Mouse (Mus musculus): Measurements from ENCODE around the gene Gimap4. TPM values are rescaled to one million over a fixed set of nuclear protein-coding genes. Genes with fewer than 3 reads are reported as not detected.
A peak's percentile ranks its signal among the peaks of the same experiment; 100 is the strongest.

Gimap4 gene
- total and polyA plus RNA-seq, 3 experiments, result 22.4 to 28.1 (median 25.3) TPM

DNA sequence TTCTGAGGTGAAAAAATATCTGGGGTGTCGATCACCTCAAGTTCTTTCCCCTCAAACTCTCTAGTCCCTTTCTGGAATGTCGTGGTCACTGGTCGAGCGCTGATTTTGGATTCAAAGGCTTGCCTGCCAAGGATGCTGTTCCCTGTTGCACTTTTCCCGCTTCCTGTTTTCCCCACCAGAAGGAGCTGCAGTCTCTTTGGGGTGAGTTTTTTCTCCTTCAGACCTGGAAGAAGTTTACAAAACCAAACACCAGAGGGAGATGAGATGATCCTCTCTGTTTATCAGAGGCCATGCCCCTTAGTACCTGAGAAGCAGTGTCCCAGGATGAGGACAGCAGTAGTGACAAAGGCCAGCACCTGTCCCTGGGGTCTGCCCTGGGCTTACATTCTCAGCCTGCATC, 18.3 kb downstream of the Gimap4 start:
- no peaks in the 10 kb centered on the region for H3K79me2 ChIP-seq (replicated peaks; ENCODE audit: control insufficient read depth, insufficient read depth, low read length)
- no peak overlapping the region for H3K4me3 ChIP-seq
- no peak for DNase-seq
- no peaks in the 10 kb centered on the region for H3K27me3 ChIP-seq (ENCODE audit: control insufficient read depth, insufficient read depth, low read length)
- H3K36me3 ChIP-seq (ENCODE audit: control insufficient read depth, insufficient read depth, low read length), result peaks cover 53% of the 10 kb centered on the region
- H3K4me1 ChIP-seq (ENCODE audit: control insufficient read depth, insufficient read depth, low read length), result peaks cover 28% of the 10 kb centered on the region
- H3K27ac ChIP-seq, result peak overlapping the region; percentile 90
- WGBS, result 54% methylated on average over 5 of the region's 5 CpGs
- intact Hi-C loops (cut with DNase I), result no loop called here
- TF ChIP-seq POLR2A (IDR thresholded peaks at IDR 0.05; ENCODE audit: insufficient read depth, low read depth, low read length) (no peak), EP300 (IDR thresholded peaks at IDR 0.05; ENCODE audit: insufficient read depth, low read depth, low read length) (no peak), CTCF (IDR thresholded peaks at IDR 0.05) (peak; percentile 51)
- no peak overlapping the region for H3K9ac ChIP-seq (ENCODE audit: low read depth, low read length)

DNA sequence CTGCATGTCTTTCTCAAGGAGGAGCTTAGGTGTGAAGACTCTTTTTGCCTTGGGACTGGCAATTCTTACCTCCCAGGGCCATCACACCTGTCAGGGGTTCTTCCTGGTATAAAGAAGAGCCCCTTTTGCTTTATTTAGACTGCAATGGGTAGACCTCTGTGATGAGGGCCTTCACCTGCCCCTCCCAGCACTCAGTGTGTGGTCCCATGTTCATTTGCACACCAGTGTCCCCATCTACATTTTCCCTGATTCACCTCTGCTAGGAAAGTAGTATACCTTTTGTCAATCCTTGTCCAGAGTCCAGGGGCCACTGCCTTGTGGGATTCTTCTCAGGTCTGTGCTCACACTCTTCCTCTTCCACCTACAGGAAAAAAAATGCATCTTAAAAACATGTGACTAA, 19.8 kb downstream of the Gimap4 start:
- H3K4me1 ChIP-seq (ENCODE audit: control insufficient read depth, insufficient read depth, low read length), result peaks cover 22% of the 10 kb centered on the region
- TF ChIP-seq POLR2A (IDR thresholded peaks at IDR 0.05; ENCODE audit: insufficient read depth, low read depth, low read length) (no peak), CTCF (IDR thresholded peaks at IDR 0.05) (no peak), EP300 (IDR thresholded peaks at IDR 0.05; ENCODE audit: insufficient read depth, low read depth, low read length) (no peak)
- no peak overlapping the region for H3K4me3 ChIP-seq
- peak overlapping the region; percentile 96; the same call in 1 of the 2 replicates for H3K27ac ChIP-seq
- H3K9ac ChIP-seq (ENCODE audit: low read depth, low read length), result no peak overlapping the region
- H3K27me3 ChIP-seq (ENCODE audit: control insufficient read depth, insufficient read depth, low read length), result no peaks in the 10 kb centered on the region
- no peak for DNase-seq
- H3K79me2 ChIP-seq (replicated peaks; ENCODE audit: control insufficient read depth, insufficient read depth, low read length), result no peaks in the 10 kb centered on the region
- intact Hi-C loops (cut with DNase I), result no loop called here
- peaks cover 46% of the 10 kb centered on the region for H3K36me3 ChIP-seq (ENCODE audit: control insufficient read depth, insufficient read depth, low read length)

DNA sequence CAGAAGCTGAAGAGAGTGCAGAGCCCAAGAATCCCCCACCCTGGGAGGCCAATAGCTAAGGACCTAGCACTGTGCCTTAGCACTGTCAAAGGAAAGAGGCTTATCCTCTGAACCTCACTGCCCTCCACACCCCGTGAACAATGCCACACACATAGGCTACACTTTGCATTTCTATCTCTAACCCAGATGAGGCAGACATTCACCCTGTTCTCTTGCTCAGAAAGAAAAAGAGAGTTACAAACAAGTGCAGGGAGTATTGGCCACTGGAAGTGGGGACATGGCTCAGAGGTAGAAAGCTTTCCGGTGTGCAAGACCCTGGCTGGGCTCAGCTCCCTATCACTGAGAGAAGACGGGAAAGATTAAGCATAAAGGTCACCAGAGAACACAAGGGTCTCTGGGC, 21.8 kb downstream of the Gimap4 start:
- no peak for DNase-seq
- Histone ChIP-seq H3K9ac (ENCODE audit: low read depth, low read length) (peak overlapping the region; percentile 72), H3K36me3 (ENCODE audit: control insufficient read depth, insufficient read depth, low read length) (peaks cover 34% of the 10 kb centered on the region), H3K79me2 (replicated peaks; ENCODE audit: control insufficient read depth, insufficient read depth, low read length) (no peaks in the 10 kb centered on the region), H3K27ac (peak overlapping the region; percentile 96), H3K4me3 (peak overlapping the region; percentile 58), H3K27me3 (ENCODE audit: control insufficient read depth, insufficient read depth, low read length) (no peaks in the 10 kb centered on the region), H3K4me1 (ENCODE audit: control insufficient read depth, insufficient read depth, low read length) (peaks cover 13% of the 10 kb centered on the region)
- intact Hi-C loops (cut with DNase I), result loop anchor here (2.0 to 5.0 kb wide), 2 partner anchors 29 to 59 kb away; partner anchors contain the start of genes Gimap8 and Gimap9
- WGBS, result 22% methylated on average over 3 of the region's 3 CpGs
- TF ChIP-seq POLR2A (IDR thresholded peaks at IDR 0.05; ENCODE audit: insufficient read depth, low read depth, low read length) (0 out of 2 replicates have a peak, but pooled peaks have one; percentile 4), EP300 (IDR thresholded peaks at IDR 0.05; ENCODE audit: insufficient read depth, low read depth, low read length) (no peak)

DNA sequence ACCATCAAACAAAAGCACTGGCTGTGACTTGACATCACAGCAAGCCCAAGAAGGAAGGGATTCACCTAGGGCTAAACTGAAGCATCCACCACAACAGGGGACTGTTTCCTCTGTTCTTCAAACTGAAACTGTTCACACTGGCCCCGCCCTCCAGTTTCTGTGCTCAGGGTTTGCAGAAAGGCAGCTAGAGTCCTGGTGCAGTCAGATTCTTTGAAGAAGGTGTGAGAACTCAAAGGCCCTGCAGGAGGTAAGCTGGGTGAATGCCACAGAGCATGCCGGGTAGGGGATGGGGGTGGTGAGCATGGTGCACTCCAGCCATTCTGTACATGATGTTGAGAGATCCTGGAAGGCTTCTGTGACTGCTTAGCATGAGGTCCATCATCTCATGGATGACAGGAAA, 34.1 kb downstream of the Gimap4 start, which contains the start of the genes Gm28053 and Gimap7:
Gene Gm28053 (plus strand): TSS at position 153 of the 400 bp plus-strand sequence.
Gene Gimap7 (plus strand): TSS at position 167 of the 400 bp plus-strand sequence.
- no peaks in the 10 kb centered on the region for H3K79me2 ChIP-seq (replicated peaks; ENCODE audit: control insufficient read depth, insufficient read depth, low read length)
- intact Hi-C loops (cut with DNase I), result no loop called here
- H3K4me1 ChIP-seq (ENCODE audit: control insufficient read depth, insufficient read depth, low read length), result no peaks in the 10 kb centered on the region
- H3K36me3 ChIP-seq (ENCODE audit: control insufficient read depth, insufficient read depth, low read length), result no peaks in the 10 kb centered on the region
- no peak within 1 kb of the TSS for H3K27ac ChIP-seq
- 64% methylated on average over 2 of the region's 2 CpGs for whole genome bisulfite sequencing
- no peak within 1 kb of the TSS for H3K9ac ChIP-seq (ENCODE audit: low read depth, low read length)
- H3K4me3 ChIP-seq, result no peak within 1 kb of the TSS
- H3K27me3 ChIP-seq (ENCODE audit: control insufficient read depth, insufficient read depth, low read length), result no peaks in the 10 kb centered on the region
- DNase-seq, result no peak
- TF ChIP-seq POLR2A (IDR thresholded peaks at IDR 0.05; ENCODE audit: insufficient read depth, low read depth, low read length), result no peak
- no peak for TF ChIP-seq CTCF (IDR thresholded peaks at IDR 0.05)
- TF ChIP-seq EP300 (IDR thresholded peaks at IDR 0.05; ENCODE audit: insufficient read depth, low read depth, low read length), result no peak

DNA sequence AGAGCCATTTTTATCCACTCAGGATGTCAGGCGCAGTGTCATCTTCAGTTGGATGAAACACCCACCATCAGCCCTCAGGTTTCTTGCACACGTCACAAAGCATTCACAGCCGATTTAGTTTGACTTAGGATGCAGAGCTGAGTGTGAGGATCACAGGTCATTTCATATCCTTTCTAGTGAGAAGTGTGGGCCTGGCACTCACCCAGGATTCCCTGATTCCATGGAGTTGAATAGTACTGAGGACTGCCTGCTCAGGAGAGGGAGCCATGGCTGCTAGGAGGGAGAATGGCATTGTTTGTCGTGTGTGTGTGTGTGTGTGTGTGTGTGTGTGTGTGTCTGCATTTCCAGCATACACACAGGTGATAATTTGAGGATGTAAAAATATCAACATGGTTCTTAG, 36.0 kb downstream of the Gimap4 start:
- Histone ChIP-seq H3K27me3 (ENCODE audit: control insufficient read depth, insufficient read depth, low read length) (no peaks in the 10 kb centered on the region), H3K27ac (no peak overlapping the region), H3K4me3 (no peak overlapping the region), H3K36me3 (ENCODE audit: control insufficient read depth, insufficient read depth, low read length) (no peaks in the 10 kb centered on the region), H3K4me1 (ENCODE audit: control insufficient read depth, insufficient read depth, low read length) (no peaks in the 10 kb centered on the region), H3K79me2 (replicated peaks; ENCODE audit: control insufficient read depth, insufficient read depth, low read length) (no peaks in the 10 kb centered on the region), H3K9ac (ENCODE audit: low read depth, low read length) (no peak overlapping the region)
- DNase-seq, result no peak
- 53% methylated on average over 4 of the region's 4 CpGs for WGBS
- no peak for TF ChIP-seq EP300 (IDR thresholded peaks at IDR 0.05; ENCODE audit: insufficient read depth, low read depth, low read length)
- no peak for TF ChIP-seq POLR2A (IDR thresholded peaks at IDR 0.05; ENCODE audit: insufficient read depth, low read depth, low read length)
- no peak for TF ChIP-seq CTCF (IDR thresholded peaks at IDR 0.05)
- intact Hi-C loops (cut with DNase I), result no loop called here

DNA sequence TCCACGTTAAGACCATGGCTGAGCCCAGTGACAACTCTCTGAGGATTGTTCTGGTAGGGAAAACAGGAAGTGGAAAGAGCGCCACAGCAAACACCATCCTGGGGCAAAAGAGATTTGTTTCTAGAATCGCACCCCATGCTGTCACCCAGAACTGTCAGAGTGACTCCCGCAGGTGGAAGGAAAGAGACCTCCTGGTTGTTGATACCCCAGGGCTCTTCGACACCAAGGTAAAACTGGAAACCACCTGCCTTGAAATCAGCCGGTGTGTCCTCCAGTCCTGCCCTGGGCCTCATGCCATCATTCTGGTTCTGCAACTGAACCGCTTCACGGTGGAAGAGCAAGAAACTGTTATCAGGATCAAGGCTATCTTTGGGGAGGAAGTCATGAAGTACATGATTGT, 39.1 kb downstream of the Gimap4 start:
- no peak overlapping the region for H3K4me3 ChIP-seq
- no peak overlapping the region for H3K27ac ChIP-seq
- H3K27me3 ChIP-seq (ENCODE audit: control insufficient read depth, insufficient read depth, low read length), result no peaks in the 10 kb centered on the region
- intact Hi-C loops (cut with DNase I), result no loop called here
- H3K9ac ChIP-seq (ENCODE audit: low read depth, low read length), result no peak overlapping the region
- H3K4me1 ChIP-seq (ENCODE audit: control insufficient read depth, insufficient read depth, low read length), result no peaks in the 10 kb centered on the region; the same call in 1 of the 2 replicates
- DNase-seq, result no peak
- H3K79me2 ChIP-seq (replicated peaks; ENCODE audit: control insufficient read depth, insufficient read depth, low read length), result no peaks in the 10 kb centered on the region
- 61% methylated on average over 8 of the region's 8 CpGs for WGBS
- no peaks in the 10 kb centered on the region for H3K36me3 ChIP-seq (ENCODE audit: control insufficient read depth, insufficient read depth, low read length)
- TF ChIP-seq CTCF (IDR thresholded peaks at IDR 0.05) (no peak), POLR2A (IDR thresholded peaks at IDR 0.05; ENCODE audit: insufficient read depth, low read depth, low read length) (no peak), EP300 (IDR thresholded peaks at IDR 0.05; ENCODE audit: insufficient read depth, low read depth, low read length) (no peak)
